Mouse (Mus musculus): ENCODE results near the gene Tbl2. TPM values are rescaled to one million over a fixed set of nuclear protein-coding genes. Genes with fewer than 3 reads are reported as not detected.
A peak's percentile ranks its signal among the peaks of the same experiment; 100 is the strongest.

Gene Tbl2
- polyA plus RNA-seq, 1 experiment: 17.6 TPM

- Histone ChIP-seq H3K27ac (ENCODE audit: insufficient read depth, low read length) (no peak overlapping the region), H3K4me3 (replicated peaks; ENCODE audit: insufficient read depth, low read depth, low read length) (no peak overlapping the region), H3K27me3 (ENCODE audit: control insufficient read depth, insufficient read depth, low read length) (no peaks in the 10 kb centered on the region), H3K4me1 (ENCODE audit: control insufficient read depth, insufficient read depth, low read length) (no peaks in the 10 kb centered on the region)
- TF ChIP-seq POLR2A (IDR thresholded peaks at IDR 0.05; ENCODE audit: borderline replicate concordance, insufficient read depth, low read length): no peak
- no peak for TF ChIP-seq CTCF (IDR thresholded peaks at IDR 0.05; ENCODE audit: borderline replicate concordance, insufficient read depth, low read depth, low read length)
- WGBS: 45% methylated on average over 6 of the region's 6 CpGs
- no peak for DNase-seq
Observed at GRCm38 (mm10) chr5:135109976-135110375, 39.5 kb upstream of the Tbl2 start.

GRCm38 (mm10) chr5:135113782-135114181, 35.7 kb upstream of the Tbl2 start:
- DNase-seq: no peak
- TF ChIP-seq POLR2A (IDR thresholded peaks at IDR 0.05; ENCODE audit: borderline replicate concordance, insufficient read depth, low read length) (no peak), CTCF (IDR thresholded peaks at IDR 0.05; ENCODE audit: borderline replicate concordance, insufficient read depth, low read depth, low read length) (no peak)

GRCm38 (mm10) chr5:135115241-135115640, 34.2 kb upstream of the Tbl2 start:
- no peak overlapping the region for H3K4me3 ChIP-seq (replicated peaks; ENCODE audit: insufficient read depth, low read depth, low read length)
- no peaks in the 10 kb centered on the region for H3K27me3 ChIP-seq (ENCODE audit: control insufficient read depth, insufficient read depth, low read length)
- H3K27ac ChIP-seq (ENCODE audit: insufficient read depth, low read length): no peak overlapping the region
- WGBS: 86% methylated on average over 8 of the region's 8 CpGs
- TF ChIP-seq POLR2A (IDR thresholded peaks at IDR 0.05; ENCODE audit: borderline replicate concordance, insufficient read depth, low read length): no peak
- no peak for TF ChIP-seq CTCF (IDR thresholded peaks at IDR 0.05; ENCODE audit: borderline replicate concordance, insufficient read depth, low read depth, low read length)
- H3K4me1 ChIP-seq (ENCODE audit: control insufficient read depth, insufficient read depth, low read length): no peaks in the 10 kb centered on the region
- DNase-seq: no peak

More at GRCm38 (mm10) chr5:135113782-135114181, 35.7 kb upstream of the Tbl2 start:
- no peak overlapping the region for H3K4me3 ChIP-seq (replicated peaks; ENCODE audit: insufficient read depth, low read depth, low read length)
- no peaks in the 10 kb centered on the region for H3K4me1 ChIP-seq (ENCODE audit: control insufficient read depth, insufficient read depth, low read length)
- WGBS: 82% methylated on average over 12 of the region's 12 CpGs
- no peaks in the 10 kb centered on the region for H3K27me3 ChIP-seq (ENCODE audit: control insufficient read depth, insufficient read depth, low read length)
- no peak overlapping the region for H3K27ac ChIP-seq (ENCODE audit: insufficient read depth, low read length)

- no peak overlapping the region for H3K4me3 ChIP-seq (replicated peaks; ENCODE audit: insufficient read depth, low read depth, low read length)
- H3K27me3 ChIP-seq (ENCODE audit: control insufficient read depth, insufficient read depth, low read length): no peaks in the 10 kb centered on the region
- no peaks in the 10 kb centered on the region for H3K4me1 ChIP-seq (ENCODE audit: control insufficient read depth, insufficient read depth, low read length)
- DNase-seq: peak; percentile 58 to 68
- TF ChIP-seq CTCF (IDR thresholded peaks at IDR 0.05; ENCODE audit: borderline replicate concordance, insufficient read depth, low read depth, low read length) (peak; percentile 83), POLR2A (IDR thresholded peaks at IDR 0.05; ENCODE audit: borderline replicate concordance, insufficient read depth, low read length) (no peak)
- no peak overlapping the region for H3K27ac ChIP-seq (ENCODE audit: insufficient read depth, low read length)
- WGBS: 31% methylated on average over 6 of the region's 6 CpGs
Observed at GRCm38 (mm10) chr5:135118589-135119081, 30.8 kb upstream of the Tbl2 start.

- Histone ChIP-seq H3K4me3 (replicated peaks; ENCODE audit: insufficient read depth, low read depth, low read length) (no peak overlapping the region), H3K27ac (ENCODE audit: insufficient read depth, low read length) (no peak overlapping the region), H3K4me1 (ENCODE audit: control insufficient read depth, insufficient read depth, low read length) (no peaks in the 10 kb centered on the region), H3K27me3 (ENCODE audit: control insufficient read depth, insufficient read depth, low read length) (no peaks in the 10 kb centered on the region)
- TF ChIP-seq POLR2A (IDR thresholded peaks at IDR 0.05; ENCODE audit: borderline replicate concordance, insufficient read depth, low read length) (no peak), CTCF (IDR thresholded peaks at IDR 0.05; ENCODE audit: borderline replicate concordance, insufficient read depth, low read depth, low read length) (no peak)
- WGBS: 63% methylated on average over 4 of the region's 4 CpGs
- no peak for DNase-seq
Observed at GRCm38 (mm10) chr5:135120753-135121152, 28.7 kb upstream of the Tbl2 start.

GRCm38 (mm10) chr5:135126121-135126520, 23.3 kb upstream of the Tbl2 start:
- 58% methylated on average over 6 of the region's 6 CpGs for WGBS
- DNase-seq: no peak
- no peak overlapping the region for H3K27ac ChIP-seq (ENCODE audit: insufficient read depth, low read length)
- TF ChIP-seq POLR2A (IDR thresholded peaks at IDR 0.05; ENCODE audit: borderline replicate concordance, insufficient read depth, low read length) (no peak), CTCF (IDR thresholded peaks at IDR 0.05; ENCODE audit: borderline replicate concordance, insufficient read depth, low read depth, low read length) (no peak)
- no peak overlapping the region for H3K4me3 ChIP-seq (replicated peaks; ENCODE audit: insufficient read depth, low read depth, low read length)
- H3K4me1 ChIP-seq (ENCODE audit: control insufficient read depth, insufficient read depth, low read length): no peaks in the 10 kb centered on the region
- H3K27me3 ChIP-seq (ENCODE audit: control insufficient read depth, insufficient read depth, low read length): no peaks in the 10 kb centered on the region

- 69% methylated on average over 6 of the region's 6 CpGs for WGBS
- no peak overlapping the region for H3K27ac ChIP-seq (ENCODE audit: insufficient read depth, low read length)
- no peaks in the 10 kb centered on the region for H3K4me1 ChIP-seq (ENCODE audit: control insufficient read depth, insufficient read depth, low read length)
- DNase-seq: no peak
- no peaks in the 10 kb centered on the region for H3K27me3 ChIP-seq (ENCODE audit: control insufficient read depth, insufficient read depth, low read length)
- no peak overlapping the region for H3K4me3 ChIP-seq (replicated peaks; ENCODE audit: insufficient read depth, low read depth, low read length)
- TF ChIP-seq POLR2A (IDR thresholded peaks at IDR 0.05; ENCODE audit: borderline replicate concordance, insufficient read depth, low read length) (no peak), CTCF (IDR thresholded peaks at IDR 0.05; ENCODE audit: borderline replicate concordance, insufficient read depth, low read depth, low read length) (no peak)
Observed at GRCm38 (mm10) chr5:135127669-135128068, 21.8 kb upstream of the Tbl2 start.

- H3K4me3 ChIP-seq (replicated peaks; ENCODE audit: insufficient read depth, low read depth, low read length): no peak overlapping the region
- WGBS: 78% methylated on average over 4 of the region's 4 CpGs
Observed at GRCm38 (mm10) chr5:135129747-135130146, 19.7 kb upstream of the Tbl2 start.

More at GRCm38 (mm10) chr5:135129747-135130146, 19.7 kb upstream of the Tbl2 start:
- Histone ChIP-seq H3K27ac (ENCODE audit: insufficient read depth, low read length) (no peak overlapping the region), H3K4me1 (ENCODE audit: control insufficient read depth, insufficient read depth, low read length) (no peaks in the 10 kb centered on the region), H3K27me3 (ENCODE audit: control insufficient read depth, insufficient read depth, low read length) (no peaks in the 10 kb centered on the region)
- no peak for DNase-seq
- no peak for TF ChIP-seq POLR2A (IDR thresholded peaks at IDR 0.05; ENCODE audit: borderline replicate concordance, insufficient read depth, low read length)
- no peak for TF ChIP-seq CTCF (IDR thresholded peaks at IDR 0.05; ENCODE audit: borderline replicate concordance, insufficient read depth, low read depth, low read length)
